Mouse (Mus musculus) C2C12 (cell line): Measurements from ENCODE around the gene Pspc1.

Experiments
- CEBPB ChIP-seq: IDR thresholded peaks from one replicate; pipeline ENCODE4 v1.6.1; 2011; ENCODE audit warnings: low read depth, mild to moderate bottlenecking, control low read depth, moderate library complexity
- CTCF ChIP-seq: IDR thresholded peaks from one replicate; pipeline ENCODE4 v1.5.1; 2011; ENCODE audit not compliant: control insufficient read depth, insufficient read depth, insufficient read length
- FOSL1 ChIP-seq: IDR thresholded peaks from one replicate; pipeline ENCODE4 v1.8.0; 2011; ENCODE audit warnings: mild to moderate bottlenecking, low read length; ENCODE audit not compliant: poor library complexity, insufficient read depth, severe bottlenecking
- MAX ChIP-seq: IDR thresholded peaks from one replicate; pipeline ENCODE4 v1.6.1; 2011; ENCODE audit warnings: mild to moderate bottlenecking, control low read depth
- MYOD1 ChIP-seq: IDR thresholded peaks from one replicate; pipeline ENCODE4 v1.6.1; 2011; ENCODE audit warnings: low read depth; ENCODE audit not compliant: control insufficient read depth, insufficient read length
- USF1 ChIP-seq: IDR thresholded peaks from one replicate; pipeline ENCODE4 v1.6.1; 2011; ENCODE audit warnings: low read depth, mild to moderate bottlenecking, control low read depth, moderate library complexity

- TF ChIP-seq USF1 (no peak), CTCF (no peak), CEBPB (no peak), MAX (no peak), MYOD1 (no peak), FOSL1 (no peak)
Observed at GRCm38 (mm10) chr14:56702644-56703043, 75.5 kb downstream of the Pspc1 start.
